Mouse (Mus musculus): Measurements from ENCODE around the gene Ldb1. TPM values are rescaled to one million over a fixed set of nuclear protein-coding genes. Genes with fewer than 3 reads are reported as not detected.

Gene Ldb1
- total RNA-seq, 2 experiments from 2014 or later, result 14.1 to 18.1 TPM

GRCm38 (mm10) chr19:46046621-46047025 lies 1.6 kb upstream of the Ldb1 start:
- intact Hi-C loops (cut with DNase I), result no loop called here
- DNase-seq, result no peak

- intact Hi-C loops (cut with DNase I), result no loop called here
- peak in 1 of 2 experiments; percentile 46 for DNase-seq
Observed at GRCm38 (mm10) chr19:46045696-46046311, 790 bp upstream of the Ldb1 start.

GRCm38 (mm10) chr19:46044271-46044992 lies 582 bp downstream of the Ldb1 start, which contains the start of gene Pprc1:
TSS of gene Pprc1 (plus strand) at chr19:46044886.
- peak in 1 of 2 experiments; percentile 53 for DNase-seq
- intact Hi-C loops (cut with DNase I), result no loop called here

- no peak for DNase-seq
- intact Hi-C loops (cut with DNase I), result no loop called here
Observed at GRCm38 (mm10) chr19:46043380-46043779, 1.6 kb downstream of the Ldb1 start.

DNA sequence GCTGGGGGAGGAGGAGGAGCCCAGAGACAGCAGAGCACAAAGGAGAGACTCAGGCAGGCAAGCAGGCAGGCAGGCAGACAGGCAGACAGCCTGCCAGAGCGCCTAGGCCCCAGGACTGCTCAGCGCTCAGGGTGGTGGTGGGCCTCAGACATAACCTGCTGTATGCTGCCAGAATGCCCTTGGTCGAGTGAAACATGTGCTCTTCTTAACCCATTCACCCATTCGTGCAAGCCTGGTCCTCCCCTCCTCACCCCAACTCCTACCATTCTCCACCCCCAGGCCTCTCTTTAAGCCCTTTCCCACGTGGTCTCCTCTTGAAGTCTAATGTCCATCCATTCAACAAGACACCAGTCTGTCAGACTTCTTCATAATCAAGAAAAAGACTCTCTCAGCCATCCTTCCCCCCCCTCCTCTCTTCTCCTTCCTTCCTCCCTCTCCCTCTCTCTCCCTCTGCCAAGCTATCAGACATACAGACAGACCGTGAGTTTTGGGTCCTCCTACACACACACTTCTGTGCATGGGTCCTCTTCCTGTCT lies 2.5 kb downstream of the Ldb1 start:
- DNase-seq, result no peak
- intact Hi-C loops (cut with DNase I), result no loop called here

GRCm38 (mm10) chr19:46041933-46042475 lies 3.0 kb downstream of the Ldb1 start:
- intact Hi-C loops (cut with DNase I), result no loop called here
- peak in 1 of 2 experiments; percentile 63 for DNase-seq

DNA sequence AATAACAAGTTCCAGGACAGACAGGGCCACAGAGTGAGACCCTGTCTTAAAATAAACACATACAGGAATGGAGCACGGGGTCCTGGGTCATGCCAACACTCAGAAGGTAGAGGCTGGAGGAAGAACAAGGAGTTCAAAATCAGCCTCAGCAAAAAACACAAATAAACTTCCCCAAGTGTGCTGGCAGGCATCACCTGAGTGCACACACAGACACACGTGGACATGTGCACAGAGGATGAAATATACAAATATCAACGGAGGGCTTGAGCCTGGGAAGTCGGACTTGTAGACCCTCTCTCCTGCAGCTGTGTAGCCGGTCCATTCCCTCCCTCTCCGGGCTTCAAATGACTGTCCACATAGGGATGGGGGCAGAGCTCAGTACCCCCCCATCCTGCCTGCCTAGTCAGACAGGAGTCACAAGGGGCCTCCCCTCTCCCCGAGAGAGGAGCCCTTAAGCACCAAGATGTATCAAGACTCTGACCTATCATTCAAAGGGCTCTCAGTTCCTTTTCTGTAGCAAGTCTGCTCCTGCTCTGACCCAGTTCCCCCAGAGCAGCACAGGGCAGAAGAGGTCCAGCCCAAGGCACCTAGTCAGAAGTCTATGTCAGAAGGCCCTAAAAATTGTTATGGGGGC lies 3.6 kb downstream of the Ldb1 start:
- intact Hi-C loops (cut with DNase I), result no loop called here

DNA sequence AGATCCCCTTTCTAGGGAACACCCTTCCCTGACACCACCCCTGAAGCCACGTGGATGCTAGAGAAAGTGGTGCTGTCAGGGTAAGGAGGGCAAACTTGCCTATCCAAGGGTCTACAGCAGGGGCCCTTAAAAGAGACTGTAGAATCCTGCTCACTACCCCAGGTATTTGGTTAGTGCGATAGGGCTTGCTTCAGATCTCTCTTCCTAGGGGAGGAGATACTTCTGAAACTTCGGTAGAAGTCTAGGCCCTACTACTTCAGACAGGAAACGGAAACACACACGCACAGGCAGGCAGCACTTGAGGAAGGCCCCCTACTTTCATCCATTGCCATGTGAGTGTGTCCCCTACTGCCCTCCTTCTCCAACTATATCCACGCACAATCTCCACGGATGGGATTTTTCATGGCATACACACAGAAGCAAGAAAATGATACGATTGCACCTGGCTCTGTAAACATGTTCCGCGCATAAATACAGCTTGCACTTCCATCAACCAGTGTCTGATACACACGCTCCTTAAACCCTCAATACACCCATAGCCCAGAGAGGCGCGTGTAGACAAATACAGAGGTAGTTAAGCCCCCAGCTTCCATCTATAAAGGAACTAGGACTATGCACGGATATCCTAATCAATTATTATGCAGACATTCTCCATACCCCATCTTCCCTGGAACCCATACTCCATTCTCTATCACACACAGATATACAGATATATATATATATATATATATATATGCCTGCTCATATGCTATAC lies 4.7 kb downstream of the Ldb1 start:
- intact Hi-C loops (cut with DNase I), result no loop called here
- no peak for DNase-seq

More for the DNA sequence above, 3.6 kb downstream of the Ldb1 start:
- DNase-seq, result no peak

- intact Hi-C loops (cut with DNase I), result no loop called here
- peak; percentile 72 to 84 for DNase-seq
Observed at GRCm38 (mm10) chr19:46039478-46039877, 5.5 kb downstream of the Ldb1 start.

DNA sequence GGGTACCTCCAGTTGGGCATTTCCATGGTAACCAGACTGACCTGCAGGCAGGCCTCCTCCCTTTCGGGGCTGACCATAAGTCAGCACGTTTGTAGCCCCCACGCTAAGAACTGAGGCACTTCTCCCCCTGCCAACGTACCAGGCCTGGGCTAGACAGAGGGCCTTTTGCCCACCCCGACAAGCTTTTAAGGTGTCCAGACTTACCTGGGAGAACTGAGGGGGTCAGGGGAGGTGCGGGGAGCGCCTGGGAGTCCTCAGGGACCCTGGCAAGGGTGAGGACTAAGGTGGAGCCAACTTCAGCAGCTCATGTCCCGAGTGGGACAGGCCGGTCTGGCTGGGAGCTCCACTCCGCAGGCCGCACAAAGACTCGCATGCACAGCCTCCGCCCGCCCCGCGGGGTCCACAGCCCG lies 6.2 kb downstream of the Ldb1 start:
- DNase-seq, result no peak
- intact Hi-C loops (cut with DNase I), result no loop called here

DNA sequence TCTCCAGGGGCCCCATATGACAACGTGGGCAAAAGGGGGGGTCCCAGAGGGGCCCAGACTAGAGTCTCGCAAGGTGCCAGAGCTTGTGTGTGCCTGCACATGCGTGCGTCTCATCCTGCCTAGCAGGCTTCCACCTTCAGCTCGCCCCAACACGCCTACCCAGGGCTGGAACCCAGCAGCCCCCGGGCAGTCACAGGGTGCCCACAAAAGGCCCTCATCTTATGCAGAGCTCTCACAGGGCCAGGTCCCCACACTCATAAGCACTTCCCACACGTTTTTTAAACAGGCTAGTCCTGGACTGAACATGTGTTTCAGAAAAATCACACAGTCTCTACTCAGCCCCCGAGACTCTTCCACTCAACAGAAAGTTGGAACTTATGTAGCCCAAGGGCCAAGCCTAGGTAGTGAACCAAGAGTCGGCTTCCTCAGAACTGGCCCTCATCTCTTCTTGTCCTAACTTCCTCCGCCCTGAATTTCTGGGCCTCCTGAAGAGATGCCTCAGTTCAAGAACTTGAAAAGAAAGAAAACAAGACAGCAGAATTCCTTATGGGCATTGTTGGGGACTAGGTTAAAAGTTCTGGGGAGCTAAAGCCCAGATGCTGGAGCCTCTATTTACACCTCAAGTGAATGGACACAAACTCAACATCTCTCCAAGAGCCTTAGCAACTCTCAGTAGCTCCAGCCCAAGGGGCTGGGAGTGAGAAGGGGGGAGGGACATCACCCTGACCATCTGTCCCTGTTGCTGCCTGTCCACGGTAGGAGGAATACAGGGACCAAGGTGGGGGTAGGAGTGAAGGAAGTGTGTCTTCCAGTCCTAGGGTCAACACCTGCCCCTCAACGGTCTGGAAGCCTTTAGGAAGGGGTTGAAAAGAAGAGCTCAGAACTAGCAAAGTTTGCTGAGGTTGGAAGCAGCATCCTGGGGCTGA lies 6.8 kb downstream of the Ldb1 start:
- intact Hi-C loops (cut with DNase I), result no loop called here
- no peak for DNase-seq

- intact Hi-C loops (cut with DNase I), result no loop called here
- DNase-seq, result no peak
Observed at GRCm38 (mm10) chr19:46037243-46037924, 7.6 kb downstream of the Ldb1 start.

DNA sequence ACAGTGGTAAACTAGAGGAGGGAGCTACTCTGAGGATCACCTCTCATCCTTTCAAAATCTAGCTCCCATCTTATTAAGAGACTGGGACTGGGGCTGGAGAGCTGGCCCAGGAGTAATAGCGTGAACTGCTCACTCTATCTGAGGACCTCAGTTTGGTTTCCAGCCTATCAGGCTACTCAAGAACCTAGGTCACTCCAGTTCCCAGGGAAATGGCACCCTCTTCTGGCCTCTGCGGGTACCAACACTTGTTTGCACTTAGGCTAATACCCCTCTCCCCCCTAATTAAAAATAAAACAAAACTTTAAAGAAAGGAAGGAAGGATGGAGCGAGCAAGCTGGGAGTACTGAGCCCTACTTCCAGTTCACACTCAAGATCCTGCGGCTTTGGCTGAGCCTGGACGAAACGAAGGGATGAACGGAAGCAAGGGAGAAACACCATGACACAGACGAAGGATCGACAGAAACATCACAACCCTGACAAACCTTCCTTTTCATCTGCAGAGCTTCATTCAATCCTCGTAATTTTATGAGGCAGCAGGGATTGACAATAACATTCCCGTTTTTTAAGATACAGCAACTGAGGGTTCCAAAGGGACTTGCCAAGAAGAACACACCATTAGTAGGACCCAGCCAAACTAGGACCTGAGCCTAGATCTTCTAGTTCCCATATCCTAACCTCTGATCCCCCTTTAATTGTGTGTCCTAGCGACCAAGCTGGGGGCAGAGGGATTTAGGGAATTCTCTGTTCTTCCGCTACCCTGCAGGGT lies 8.4 kb downstream of the Ldb1 start:
- DNase-seq, result no peak
- intact Hi-C loops (cut with DNase I), result no loop called here

- intact Hi-C loops (cut with DNase I), result no loop called here
- no peak for DNase-seq
Observed at GRCm38 (mm10) chr19:46035971-46036370, 9.0 kb downstream of the Ldb1 start.

DNA sequence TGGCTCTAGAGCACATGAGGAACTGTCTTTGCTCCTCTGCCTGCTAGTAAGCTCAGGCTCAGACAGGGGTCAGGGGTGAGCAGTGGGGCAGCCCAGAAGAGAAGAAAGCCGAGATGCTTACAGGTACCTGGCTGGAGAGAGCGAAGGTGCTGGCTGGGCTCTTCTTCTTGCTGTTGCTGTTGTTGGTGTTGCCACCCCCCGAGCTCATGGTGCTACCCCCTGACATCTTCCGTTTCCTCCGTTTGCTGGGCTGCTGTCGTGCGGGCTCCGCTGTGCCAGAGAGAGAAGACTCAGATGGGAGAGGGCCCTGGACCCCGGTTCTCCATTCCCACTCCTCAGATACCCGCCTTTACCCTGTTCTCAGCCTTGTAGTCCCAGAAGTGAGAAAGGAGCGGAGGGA lies 11.1 kb downstream of the Ldb1 start:
- intact Hi-C loops (cut with DNase I), result no loop called here

DNA sequence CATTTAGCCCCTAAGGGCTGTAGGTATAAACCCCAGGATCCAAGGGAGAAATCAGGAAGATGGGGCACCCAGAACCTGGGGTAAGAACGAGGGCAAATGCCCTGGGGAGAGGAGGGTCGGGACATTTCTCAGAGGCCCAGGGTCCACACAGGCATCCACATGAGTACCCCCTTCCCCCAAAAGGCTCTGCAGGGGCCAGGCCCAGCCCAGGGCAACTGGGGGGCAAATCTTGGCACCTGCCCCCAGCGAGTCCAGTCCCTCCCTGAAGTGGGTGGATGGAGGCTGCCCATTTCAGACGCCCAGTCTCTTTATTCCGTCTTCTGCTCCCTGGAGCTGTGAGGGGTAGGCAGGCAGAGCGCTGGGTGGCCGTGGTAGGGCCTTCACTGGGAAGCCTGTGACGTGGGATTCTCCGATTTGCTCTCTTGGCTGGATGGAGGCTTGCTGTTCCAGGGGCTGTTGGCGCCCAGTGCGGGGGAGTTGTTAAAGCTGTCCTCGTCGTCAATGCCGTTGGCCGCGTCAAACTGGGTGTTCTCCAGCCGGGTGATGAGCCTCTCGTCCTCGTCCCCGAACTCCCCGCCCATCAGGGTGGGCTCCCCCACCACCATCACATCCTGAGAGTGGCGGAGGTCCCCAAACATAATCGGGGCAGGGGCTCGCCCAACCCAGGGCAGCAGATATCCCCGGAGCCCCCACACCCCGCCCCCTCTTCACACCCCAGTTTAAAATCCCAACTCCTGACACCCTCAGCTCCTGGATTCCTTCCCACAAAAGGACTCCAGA lies 12.1 kb downstream of the Ldb1 start:
- no peak for DNase-seq
- intact Hi-C loops (cut with DNase I), result no loop called here

More for the DNA sequence above, 11.1 kb downstream of the Ldb1 start:
- DNase-seq, result no peak

Data from gastrocnemius, postnatal 36 days (tissue).